Mouse (Mus musculus): ENCODE data around the gene Trpc4ap. TPM values are rescaled to one million over a fixed set of nuclear protein-coding genes. Genes with fewer than 3 reads are reported as not detected.
"Not testable (repeated sequence)": the region's sequence is repeated elsewhere in the genome, so short reads cannot be mapped to it uniquely, and the experiment has no call there.

The Trpc4ap gene
- 37.3 and 37.7 TPM in 2 replicates for polyA plus RNA-seq (2012; rRNA removed)
- polyA plus RNA-seq (2014; fragmentation: Nextera tagmentation; extraction: Ambion mirVana) = 44.7 and 48.7 TPM in 2 replicates

- Histone ChIP-seq H3K36me3 (replicated peaks; ENCODE audit: control insufficient read depth, insufficient read depth, low read depth) (no peaks in the 10 kb centered on the region), H3K9me3 (ENCODE audit: control insufficient read depth, low read length) (no peaks in the 10 kb centered on the region), H3K27ac (peak within 1 kb of the TSS; percentile 3), H3K4me2 (ENCODE audit: low read depth) (peak within 1 kb of the TSS; percentile 96), H3K9ac (replicated peaks) (peak within 1 kb of the TSS; percentile 90), H3K27me3 (ENCODE audit: control insufficient read depth, insufficient read depth, low read length) (no peaks in the 10 kb centered on the region), H3K4me3 (ENCODE audit: insufficient read depth in 1 of 2, low read depth in 2 of 2, low read length in 2 of 2) (peak within 1 kb of the TSS; percentile 71 to 90), H3K4me1 (replicated peaks; ENCODE audit: control insufficient read depth in 2 of 2, insufficient read depth in 2 of 2, low read length in 1 of 2) (peaks cover 7 to 8% of the 10 kb centered on the region in 2 experiments)
- under 1% methylated on average over 72 of the region's 72 CpGs for WGBS (ENCODE audit: insufficient replicate concordance)
- TF ChIP-seq CTCF (IDR thresholded peaks at IDR 0.05; ENCODE audit: low read depth) (peak; percentile 99), EP300 (IDR thresholded peaks at IDR 0.05; ENCODE audit: low read depth) (no peak)
- peak; percentile 86 to 90 (median 86) for DNase-seq (ENCODE audit: low read depth in 3 of 3, low spot score in 3 of 3)
- ATAC-seq (ENCODE audit: insufficient read depth) = peak; percentile 97
These were observed at the start of gene Trpc4ap for GRCm38 (mm10) chr2:155691723-155692493. Gene Trpc4ap, minus strand, starts transcription at chr2:155692384.

- Histone ChIP-seq H3K36me3 (replicated peaks; ENCODE audit: control insufficient read depth, insufficient read depth, low read depth) (no peaks in the 10 kb centered on the region), H3K4me2 (ENCODE audit: low read depth) (no peak overlapping the region), H3K4me1 (replicated peaks; ENCODE audit: control insufficient read depth in 2 of 2, insufficient read depth in 2 of 2, low read length in 1 of 2) (peaks cover 0 to 5% of the 10 kb centered on the region in 2 experiments; a peak in 2 of 4 replicates), H3K27me3 (ENCODE audit: control insufficient read depth, insufficient read depth, low read length) (no peaks in the 10 kb centered on the region), H3K9me3 (ENCODE audit: control insufficient read depth, low read length) (no peaks in the 10 kb centered on the region), H3K4me3 (ENCODE audit: insufficient read depth in 1 of 2, low read depth in 2 of 2, low read length in 2 of 2) (no peak overlapping the region), H3K27ac (no peak overlapping the region), H3K9ac (replicated peaks) (no peak overlapping the region)
- TF ChIP-seq EP300 (IDR thresholded peaks at IDR 0.05; ENCODE audit: low read depth) (no peak), CTCF (IDR thresholded peaks at IDR 0.05; ENCODE audit: low read depth) (no peak)
- DNase-seq (ENCODE audit: low read depth in 3 of 3, low spot score in 3 of 3) (no peak), ATAC-seq (ENCODE audit: insufficient read depth) (no peak)
- WGBS (ENCODE audit: insufficient replicate concordance) = 38% methylated on average over 9 of the region's 9 CpGs
These were observed 45.6 kb upstream of the Trpc4ap start for GRCm38 (mm10) chr2:155737803-155738202.

- ATAC-seq (ENCODE audit: insufficient read depth) = no peak
These were observed 44.8 kb upstream of the Trpc4ap start for GRCm38 (mm10) chr2:155736936-155737335.

GRCm38 (mm10) chr2:155735766-155736165 lies 43.6 kb upstream of the Trpc4ap start, which contains the start of gene Gm17581:
Gene Gm17581, minus strand, starts transcription at chr2:155735866.
- H3K9me3 ChIP-seq (ENCODE audit: control insufficient read depth, low read length); DNase-seq (ENCODE audit: low read depth in 3 of 3, low spot score in 3 of 3); H3K4me1 ChIP-seq (replicated peaks; ENCODE audit: control insufficient read depth in 2 of 2, insufficient read depth in 2 of 2, low read length in 1 of 2); H3K27ac ChIP-seq; H3K36me3 ChIP-seq (replicated peaks; ENCODE audit: control insufficient read depth, insufficient read depth, low read depth); H3K9ac ChIP-seq (replicated peaks); H3K4me2 ChIP-seq (ENCODE audit: low read depth); ATAC-seq (ENCODE audit: insufficient read depth); H3K27me3 ChIP-seq (ENCODE audit: control insufficient read depth, insufficient read depth, low read length); H3K4me3 ChIP-seq (ENCODE audit: insufficient read depth in 1 of 2, low read depth in 2 of 2, low read length in 2 of 2): not testable (repeated sequence)
- WGBS (ENCODE audit: insufficient replicate concordance) = 67% methylated on average over 5 of the region's 5 CpGs

More at GRCm38 (mm10) chr2:155736936-155737335, 44.8 kb upstream of the Trpc4ap start:
- Histone ChIP-seq H3K36me3 (replicated peaks; ENCODE audit: control insufficient read depth, insufficient read depth, low read depth) (no peaks in the 10 kb centered on the region), H3K4me2 (ENCODE audit: low read depth) (no peak overlapping the region), H3K4me1 (replicated peaks; ENCODE audit: control insufficient read depth in 2 of 2, insufficient read depth in 2 of 2, low read length in 1 of 2) (no peaks in the 10 kb centered on the region), H3K27me3 (ENCODE audit: control insufficient read depth, insufficient read depth, low read length) (no peaks in the 10 kb centered on the region), H3K9ac (replicated peaks) (no peak overlapping the region), H3K4me3 (ENCODE audit: insufficient read depth in 1 of 2, low read depth in 2 of 2, low read length in 2 of 2) (no peak overlapping the region), H3K9me3 (ENCODE audit: control insufficient read depth, low read length) (no peaks in the 10 kb centered on the region), H3K27ac (no peak overlapping the region)
- WGBS (ENCODE audit: insufficient replicate concordance) = 52% methylated on average over 6 of the region's 6 CpGs
- DNase-seq (ENCODE audit: low read depth in 3 of 3, low spot score in 3 of 3) = no peak
- TF ChIP-seq EP300 (IDR thresholded peaks at IDR 0.05; ENCODE audit: low read depth) (no peak), CTCF (IDR thresholded peaks at IDR 0.05; ENCODE audit: low read depth) (no peak)

- Histone ChIP-seq H3K27me3 (ENCODE audit: control insufficient read depth, insufficient read depth, low read length) (no peaks in the 10 kb centered on the region), H3K4me1 (replicated peaks; ENCODE audit: control insufficient read depth in 2 of 2, insufficient read depth in 2 of 2, low read length in 1 of 2) (no peaks in the 10 kb centered on the region), H3K4me2 (ENCODE audit: low read depth) (no peak overlapping the region), H3K27ac (no peak overlapping the region), H3K36me3 (replicated peaks; ENCODE audit: control insufficient read depth, insufficient read depth, low read depth) (no peaks in the 10 kb centered on the region), H3K4me3 (ENCODE audit: insufficient read depth in 1 of 2, low read depth in 2 of 2, low read length in 2 of 2) (no peak overlapping the region), H3K9ac (replicated peaks) (no peak overlapping the region), H3K9me3 (ENCODE audit: control insufficient read depth, low read length) (no peaks in the 10 kb centered on the region)
- DNase-seq (ENCODE audit: low read depth in 3 of 3, low spot score in 3 of 3) = no peak
- TF ChIP-seq CTCF (IDR thresholded peaks at IDR 0.05; ENCODE audit: low read depth) (no peak), EP300 (IDR thresholded peaks at IDR 0.05; ENCODE audit: low read depth) (no peak)
- ATAC-seq (ENCODE audit: insufficient read depth) = no peak
- WGBS (ENCODE audit: insufficient replicate concordance) = 64% methylated on average over 5 of the region's 5 CpGs
These were observed 42.9 kb upstream of the Trpc4ap start for GRCm38 (mm10) chr2:155735080-155735479.

All from liver, embryonic 14.5 days (tissue).